Mouse (Mus musculus) v-Abl transformed pro-B cells (cell line): ENCODE results near the gene Adam10.

Experiments used
- in situ Hi-C, 2 experiments: fragments of 400-800 bp; cut with MboI; formaldehyde crosslinking; loops; one replicate each; pipeline ENCODE4 v1.15.1; 2025; ENCODE audit not compliant: unreplicated experiment in 2 of 2

The Adam10 gene

DNA sequence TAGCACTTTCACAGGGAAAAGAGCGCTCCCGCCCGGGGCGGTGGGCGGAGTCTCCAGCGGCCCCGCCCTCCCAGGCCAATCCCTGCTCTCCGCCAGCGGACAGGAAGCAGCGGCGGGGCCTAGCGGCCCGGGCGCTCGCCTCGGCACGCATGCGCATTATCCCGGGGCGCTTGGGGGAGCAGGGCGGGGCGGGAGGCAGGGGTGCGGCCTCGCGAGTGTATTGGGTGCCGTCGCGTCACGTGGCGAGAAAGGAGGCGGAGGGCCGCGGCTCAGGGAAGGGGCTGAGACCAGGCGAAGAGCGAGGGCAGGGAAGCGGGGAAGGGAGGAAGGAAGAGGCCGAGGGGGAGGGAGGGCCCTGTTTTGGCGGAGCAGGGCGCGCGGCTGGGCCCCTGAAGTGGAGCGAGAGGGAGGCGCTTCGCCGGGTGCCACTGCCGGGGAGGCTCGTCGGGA is at the start of gene Adam10:
Gene Adam10, plus strand, starts transcription at position 316 of the 450 bp plus-strand sequence.
- in situ Hi-C loops = loop anchor here (5.0 to 10.0 kb wide), 4 partner anchors 79 to 256 kb away; no protein-coding TSS in a partner anchor

DNA sequence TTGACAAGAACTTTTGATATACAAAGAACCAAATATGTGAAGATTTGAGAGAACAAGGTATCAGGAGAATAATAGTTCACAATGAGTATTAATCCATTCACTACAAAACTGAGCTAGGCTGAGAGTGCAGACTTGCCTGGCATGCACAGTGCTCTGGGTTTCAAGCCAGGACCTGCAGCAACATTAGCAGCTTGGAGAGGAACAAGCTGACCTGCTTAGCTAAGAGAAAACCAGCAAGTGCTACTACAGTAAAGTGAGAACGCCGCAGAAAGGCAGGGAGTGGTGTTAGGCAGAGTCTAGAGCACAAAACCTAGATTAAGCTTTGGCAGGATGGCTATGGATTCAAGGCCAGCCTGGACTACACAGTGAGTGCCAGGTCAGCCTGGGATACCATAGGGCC is 49.1 kb upstream of the Adam10 start:
- in situ Hi-C loops = no loop called here

DNA sequence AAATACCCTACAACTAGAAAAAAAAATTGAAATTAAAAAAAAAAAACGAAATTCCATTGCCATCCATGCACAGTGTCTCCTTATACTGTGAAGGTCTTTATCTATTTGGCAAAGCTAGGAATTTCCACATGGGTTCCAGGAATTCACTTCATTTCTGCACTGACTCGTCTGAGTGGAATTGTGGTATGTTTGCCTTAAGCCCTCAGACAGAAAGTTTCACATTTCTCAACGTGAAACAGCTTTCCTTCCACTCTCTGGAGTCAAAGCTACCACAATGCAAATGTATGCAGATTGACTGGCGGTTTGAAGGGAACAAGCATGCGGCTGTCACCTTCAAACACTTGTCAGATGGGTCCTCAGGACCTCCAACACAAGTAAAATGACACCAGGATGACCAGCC is 47.1 kb upstream of the Adam10 start:
- in situ Hi-C loops = no loop called here

DNA sequence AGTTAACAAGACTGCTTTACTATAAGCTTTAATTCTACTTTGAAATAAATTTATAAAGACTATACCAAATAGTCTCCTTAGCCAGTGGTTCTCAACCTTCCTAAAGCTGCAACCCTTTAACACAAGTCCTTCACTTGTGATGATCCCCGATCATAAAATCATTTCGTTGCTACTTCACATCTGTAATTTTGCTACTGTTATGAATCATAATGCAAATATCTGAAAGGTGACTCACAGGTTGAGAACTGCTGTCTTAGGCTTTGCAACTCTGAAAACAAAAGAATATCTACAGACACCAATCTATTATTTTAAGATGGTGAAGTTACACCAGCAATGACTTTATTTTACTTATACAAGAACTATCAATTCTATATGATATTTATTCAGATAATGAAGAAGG is 42.0 kb upstream of the Adam10 start:
- in situ Hi-C loops = no loop called here

DNA sequence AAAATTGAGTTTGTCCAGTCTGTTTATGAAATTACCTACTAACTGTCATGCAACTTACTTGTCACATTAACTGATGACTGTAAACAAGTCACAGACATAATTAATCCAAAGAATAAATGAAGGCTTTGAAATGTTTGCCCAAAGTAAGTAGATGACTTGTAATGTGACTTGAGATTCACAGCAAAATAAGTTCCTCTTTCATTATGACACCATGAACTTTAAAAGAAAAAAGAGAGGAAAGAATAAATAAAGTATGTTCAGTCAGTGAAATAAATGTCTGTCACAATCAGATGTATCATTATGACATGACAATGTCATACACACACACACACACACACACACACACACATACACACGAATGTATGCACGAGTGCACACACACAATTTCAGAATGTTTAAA is 28.5 kb upstream of the Adam10 start:
- in situ Hi-C loops = no loop called here

DNA sequence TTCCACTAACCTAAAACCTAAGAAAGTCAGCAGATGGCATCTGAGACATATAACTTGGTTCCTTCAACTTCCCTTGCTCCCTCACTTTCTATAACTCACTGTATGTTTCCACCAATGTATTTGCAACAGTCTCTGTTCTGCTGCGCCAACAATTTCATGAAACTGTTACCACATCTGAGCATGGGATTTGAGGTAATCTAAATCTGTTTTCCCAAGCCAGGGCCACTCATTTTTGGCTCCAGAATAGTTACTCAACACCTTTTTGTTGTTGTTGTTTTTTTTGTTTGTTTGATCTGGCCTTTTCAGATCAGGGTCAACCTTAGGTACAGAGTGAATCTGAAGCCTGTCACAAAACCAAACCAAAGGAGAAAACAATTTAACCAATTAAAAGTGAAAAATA is 27.8 kb upstream of the Adam10 start:
- in situ Hi-C loops = no loop called here

DNA sequence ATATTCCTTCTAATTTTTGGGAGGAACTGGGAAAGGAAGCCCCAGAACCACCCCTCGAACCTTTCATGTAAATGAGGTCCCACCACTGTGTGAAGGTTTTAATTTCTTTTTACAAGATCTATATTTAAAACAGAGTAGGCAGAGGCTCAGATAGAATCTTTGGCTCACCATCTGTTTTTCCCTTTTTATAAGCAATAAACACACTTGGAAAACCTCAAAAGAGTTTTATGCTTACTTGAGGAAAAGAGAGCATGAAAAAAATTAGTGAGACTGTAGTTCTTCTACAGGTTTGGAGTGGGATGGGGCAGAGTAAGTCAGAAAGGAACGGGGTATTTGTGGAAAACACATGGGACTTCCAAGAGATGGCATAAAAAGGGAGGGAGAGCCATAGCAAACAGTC is 26.6 kb upstream of the Adam10 start:
- in situ Hi-C loops = no loop called here

DNA sequence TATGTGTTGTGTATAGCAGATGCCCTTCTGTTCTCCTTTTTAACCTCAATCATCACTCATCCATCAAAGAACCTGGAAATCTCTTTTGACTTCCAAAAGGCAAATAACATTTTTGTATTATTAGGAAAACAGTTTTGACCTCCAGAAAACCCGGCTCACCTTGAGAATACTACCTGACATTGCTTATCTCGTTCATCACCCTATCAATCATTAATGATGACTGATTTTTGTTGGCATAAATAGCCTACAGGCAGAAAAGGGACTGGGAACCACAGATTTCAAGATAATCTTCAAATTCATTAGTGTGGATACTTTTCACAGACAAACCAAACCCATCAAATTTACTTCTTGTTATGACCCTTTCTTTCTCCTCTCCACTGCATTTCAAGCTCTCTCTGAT is 24.9 kb upstream of the Adam10 start:
- in situ Hi-C loops = no loop called here

DNA sequence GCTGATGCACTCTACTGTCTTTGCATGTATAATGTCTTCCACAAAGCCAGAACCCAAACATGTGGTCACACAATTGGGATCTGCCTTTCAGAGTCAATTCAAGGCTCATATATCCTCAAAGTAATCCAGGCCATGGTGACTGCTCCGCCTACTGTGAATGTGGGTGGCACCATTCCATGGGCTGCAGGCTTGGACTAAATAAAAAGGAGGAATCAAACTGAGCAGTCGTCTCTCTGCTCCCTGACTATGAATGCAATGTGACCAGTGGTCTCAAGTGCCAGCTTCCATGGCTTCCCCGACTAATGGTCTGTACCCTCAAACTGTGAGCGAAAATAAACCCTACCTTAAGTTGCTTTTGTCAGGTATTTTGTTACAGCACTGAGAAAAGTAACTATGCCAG is 24.3 kb upstream of the Adam10 start:
- in situ Hi-C loops = no loop called here

DNA sequence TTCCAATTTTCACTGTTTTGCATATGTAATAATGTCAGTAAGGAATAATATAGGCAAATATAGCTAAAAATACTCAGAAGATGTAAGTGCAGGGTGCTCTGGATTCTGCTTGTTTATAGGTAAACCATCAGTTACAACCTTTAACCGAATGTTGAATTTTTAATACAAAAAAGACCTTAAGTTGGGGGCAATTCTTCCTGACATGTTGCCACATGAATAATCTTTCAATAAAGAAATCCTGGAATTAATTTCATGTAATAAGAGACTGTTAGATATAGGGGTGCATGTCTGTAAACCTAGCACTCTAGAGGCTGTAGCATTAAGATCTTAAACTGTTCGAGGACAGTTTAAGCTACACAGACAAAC is 23.1 kb upstream of the Adam10 start:
- in situ Hi-C loops = no loop called here

DNA sequence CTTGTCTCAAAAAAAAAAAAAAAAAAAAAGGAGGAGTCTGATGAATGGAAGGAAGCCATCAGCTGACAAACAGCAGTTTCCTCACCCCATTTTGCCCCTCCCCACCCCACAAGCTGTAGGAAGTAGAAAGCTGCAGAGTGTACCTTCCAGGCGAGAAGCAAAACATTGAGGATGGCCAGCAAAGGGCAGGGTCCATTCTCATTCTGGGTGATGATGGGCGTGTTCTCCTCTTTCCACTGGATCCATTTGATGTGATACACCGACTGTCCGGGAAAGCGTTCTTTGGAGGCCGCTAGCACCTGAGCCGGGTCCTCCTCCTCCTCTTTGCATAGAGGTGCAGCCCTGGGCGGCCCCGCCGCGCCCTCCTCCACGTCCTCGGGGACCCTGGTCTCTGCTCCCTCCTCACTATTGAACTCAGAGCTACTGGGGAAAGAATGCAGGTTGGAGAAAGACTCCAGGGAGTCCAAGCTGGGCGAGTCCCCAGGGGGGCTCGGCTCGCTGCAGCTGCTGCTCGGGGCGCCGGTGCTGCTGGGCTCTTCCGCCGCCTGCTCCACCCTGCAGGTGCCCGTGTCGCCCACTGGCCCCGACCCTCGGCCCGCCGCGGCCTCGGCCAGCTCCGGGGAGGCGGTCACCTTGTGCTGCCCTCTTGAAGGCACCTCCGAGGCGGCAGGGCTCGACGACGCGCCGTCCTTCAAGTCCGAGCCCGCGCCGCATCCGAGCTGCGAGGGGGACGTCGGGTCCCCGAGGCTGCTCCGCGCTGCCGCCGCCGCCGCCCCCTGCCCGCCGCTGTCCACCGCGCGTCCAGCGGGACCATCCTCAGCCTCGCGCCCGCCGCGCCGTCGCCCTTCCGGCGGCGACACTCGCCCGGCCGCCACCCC is 22.4 kb upstream of the Adam10 start, which contains the start of gene Gm10642:
Gene Gm10642, plus strand, starts transcription at position 122 of the 878 bp plus-strand sequence.
- in situ Hi-C loops = no loop called here

DNA sequence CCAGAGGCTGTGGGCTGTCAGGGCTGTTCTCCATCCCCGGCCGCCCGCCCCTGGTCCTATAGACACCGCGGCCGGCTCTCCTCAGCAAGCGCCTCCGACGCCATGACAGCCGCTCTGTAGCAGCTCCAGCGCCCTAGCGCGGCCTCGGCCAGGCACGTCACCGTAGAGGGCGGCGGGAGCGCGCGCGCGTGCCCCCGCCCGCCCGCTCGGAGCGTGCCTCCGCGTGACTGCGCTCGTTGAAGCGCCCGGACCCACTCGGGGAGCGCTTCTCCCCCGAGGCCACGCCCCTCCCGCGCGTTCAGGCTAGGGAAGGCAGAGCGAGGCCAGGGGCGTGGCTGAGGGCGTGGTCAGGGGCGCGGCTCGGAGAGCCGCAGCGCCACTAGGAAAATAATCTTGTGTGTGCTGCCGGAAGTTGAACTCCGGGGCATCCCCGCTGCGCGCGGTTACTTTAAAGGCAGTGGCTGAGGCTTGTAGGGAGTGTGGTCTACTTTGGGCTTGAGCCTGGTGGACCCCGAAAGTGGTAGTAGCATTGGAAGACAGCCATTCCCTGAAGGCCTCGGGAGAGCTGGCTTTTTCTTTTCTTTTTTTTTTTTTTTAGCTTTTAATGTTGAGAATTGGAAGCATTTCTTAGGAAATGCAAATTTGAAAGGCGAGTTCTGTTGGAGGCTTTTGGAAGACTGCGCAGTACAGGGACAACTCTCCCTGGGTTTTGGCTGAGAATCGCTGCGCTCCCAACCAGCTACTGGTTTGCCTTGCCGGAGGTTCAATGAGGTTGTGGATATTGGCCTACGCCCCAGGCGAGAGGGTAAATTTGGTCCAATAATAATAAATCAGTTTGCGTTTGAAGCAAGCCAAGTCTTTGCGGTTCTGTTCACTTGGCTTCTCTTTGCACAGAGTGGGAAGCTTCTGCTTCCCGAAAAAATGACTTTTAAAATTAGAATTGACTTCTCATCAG is 21.5 kb upstream of the Adam10 start, which contains the start of gene Mindy2:
Gene Mindy2, minus strand, starts transcription at position 162 of the 955 bp plus-strand sequence.
- in situ Hi-C loops = no loop called here

DNA sequence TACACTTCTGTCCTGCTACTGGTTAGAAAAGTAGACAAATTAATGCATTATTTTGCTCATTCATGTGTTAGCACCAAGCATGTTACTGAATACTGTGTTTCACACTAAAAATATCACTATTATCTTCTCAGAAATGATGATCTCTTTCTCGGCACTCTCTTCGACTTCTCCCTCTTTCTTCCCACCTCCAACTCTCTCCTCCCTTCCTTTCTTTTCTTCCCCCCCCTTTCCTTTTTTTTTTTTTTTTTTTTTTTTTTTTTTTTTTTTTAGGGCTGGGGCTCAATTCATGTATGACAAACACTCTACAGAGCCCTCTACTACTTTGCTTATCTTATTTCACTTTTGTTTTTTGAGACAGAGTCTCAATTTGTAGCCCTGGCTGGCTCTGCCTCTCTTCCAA is 20.5 kb upstream of the Adam10 start:
- in situ Hi-C loops = no loop called here

DNA sequence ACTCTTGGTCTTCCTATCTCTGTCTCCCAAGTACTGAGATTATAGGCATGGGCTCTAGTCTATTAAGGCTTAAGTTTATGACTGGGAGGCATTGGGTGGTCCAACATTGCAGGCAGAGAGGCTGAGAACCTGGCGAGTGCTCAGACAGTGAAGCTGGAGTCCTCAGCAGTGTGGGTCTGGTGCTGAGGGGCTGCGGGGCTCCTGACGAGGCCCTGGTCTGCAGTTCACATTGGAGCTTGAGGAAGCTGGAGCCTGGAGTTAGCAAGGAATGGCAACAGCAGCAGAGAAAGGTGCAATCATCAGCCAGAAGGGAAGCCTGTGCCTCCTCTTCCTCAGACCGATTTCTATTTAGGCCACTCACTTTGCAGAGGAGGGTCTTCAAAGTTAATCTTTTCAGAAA is 13.9 kb upstream of the Adam10 start:
- in situ Hi-C loops = loop anchor here (5.0 to 10.0 kb wide), 2 partner anchors 407 to 520 kb away; no protein-coding TSS in a partner anchor

DNA sequence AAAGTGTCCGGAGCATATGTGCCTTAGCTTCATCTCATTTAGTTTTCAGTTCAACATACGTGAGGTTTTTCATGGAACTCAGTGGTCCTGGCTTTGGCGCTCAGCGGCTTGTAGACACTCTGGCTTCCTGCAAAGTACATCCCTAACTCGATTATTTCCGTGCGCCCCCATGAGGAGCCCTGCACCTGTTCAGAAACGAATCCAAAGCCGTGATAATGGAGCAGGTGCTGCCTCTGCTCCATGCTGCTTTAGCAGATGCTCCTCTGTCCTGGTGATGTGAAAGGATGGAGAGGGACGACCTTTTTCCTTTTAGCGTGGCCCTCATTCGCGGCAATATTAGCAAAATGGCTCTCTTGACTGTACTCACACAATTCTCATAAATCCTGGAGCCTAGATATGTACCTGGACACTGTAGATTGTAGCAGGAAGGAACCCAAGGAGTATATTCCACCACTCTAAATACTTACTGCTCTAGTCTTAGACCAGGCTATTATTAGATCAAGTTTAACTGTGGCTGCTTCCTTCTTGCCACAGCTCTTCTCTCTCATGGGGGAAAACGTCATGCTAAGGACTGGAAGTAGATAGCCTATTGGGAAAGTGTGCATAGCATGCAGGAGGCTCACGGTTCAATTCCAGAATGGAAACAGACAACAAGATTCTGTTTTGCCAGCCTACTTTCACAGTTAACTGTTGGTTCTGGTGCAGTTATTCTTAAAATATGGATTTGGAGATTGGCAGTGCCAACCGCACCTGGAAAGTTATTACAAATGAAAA is 13.2 kb upstream of the Adam10 start:
- in situ Hi-C loops = loop anchor here (5.0 to 10.0 kb wide), 2 partner anchors 407 to 519 kb away; no protein-coding TSS in a partner anchor

DNA sequence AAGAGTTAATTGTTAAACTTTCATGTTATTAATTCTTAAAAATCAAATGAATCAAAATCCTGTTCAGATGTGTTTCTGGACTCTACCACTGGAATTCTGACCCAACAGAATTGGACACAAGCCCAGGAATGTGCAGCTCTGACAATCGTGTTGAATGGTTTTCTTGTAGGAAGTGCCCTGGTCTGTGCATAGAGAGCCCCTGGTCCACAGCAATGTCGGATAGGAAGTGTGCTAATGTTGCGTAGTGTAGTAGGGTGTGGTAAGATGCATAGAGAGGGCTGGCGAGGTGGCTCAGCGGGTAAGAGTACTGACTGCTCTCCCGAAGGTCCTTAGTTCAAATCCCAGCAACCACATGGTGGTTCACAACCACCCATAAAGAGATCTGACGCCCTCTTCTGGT is 12.0 kb upstream of the Adam10 start:
- in situ Hi-C loops = loop anchor here (5.0 to 10.0 kb wide), 2 partner anchors 405 to 518 kb away; no protein-coding TSS in a partner anchor

DNA sequence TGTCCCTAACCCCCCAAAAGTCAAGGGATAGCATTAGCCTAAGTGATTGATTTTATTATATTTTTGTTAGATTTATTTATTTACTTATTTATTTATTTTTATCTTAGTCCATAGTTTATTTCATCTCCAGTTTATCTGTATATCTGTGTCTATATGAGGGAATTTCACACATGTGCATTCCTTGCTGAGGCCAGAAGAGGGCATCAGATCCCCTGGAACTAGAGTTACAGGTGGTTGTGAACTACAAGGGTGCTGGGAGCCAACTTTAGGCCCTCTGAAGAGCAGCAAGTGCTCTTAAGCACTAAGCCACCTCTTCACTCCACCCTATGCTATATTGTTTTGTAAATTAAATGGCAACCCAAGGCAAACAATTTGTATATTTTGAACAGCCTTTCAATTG is 10.7 kb upstream of the Adam10 start:
- in situ Hi-C loops = loop anchor here (5.0 to 10.0 kb wide), 2 partner anchors 404 to 517 kb away; no protein-coding TSS in a partner anchor

DNA sequence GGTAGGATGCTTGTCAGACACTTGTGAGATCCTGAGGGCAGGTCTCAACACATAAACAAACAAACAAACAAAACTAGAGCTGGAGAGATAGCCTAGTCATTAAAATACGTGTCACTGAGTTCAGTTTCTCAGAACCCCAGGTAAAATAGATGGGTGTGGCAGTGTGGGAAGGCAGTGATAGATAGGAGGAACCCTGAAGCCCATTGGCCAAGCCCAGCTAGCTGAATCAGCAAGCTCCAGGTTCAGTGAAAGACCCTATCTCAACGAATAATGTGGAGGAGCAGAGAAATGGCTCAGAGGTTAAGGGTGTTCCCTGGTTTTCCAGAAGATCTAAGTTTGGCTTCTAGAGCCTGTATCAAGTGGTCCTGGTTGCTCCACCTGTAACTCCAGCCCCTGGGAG is 9.6 kb upstream of the Adam10 start:
- in situ Hi-C loops = loop anchor here (5.0 to 10.0 kb wide), 2 partner anchors 403 to 516 kb away; no protein-coding TSS in a partner anchor

DNA sequence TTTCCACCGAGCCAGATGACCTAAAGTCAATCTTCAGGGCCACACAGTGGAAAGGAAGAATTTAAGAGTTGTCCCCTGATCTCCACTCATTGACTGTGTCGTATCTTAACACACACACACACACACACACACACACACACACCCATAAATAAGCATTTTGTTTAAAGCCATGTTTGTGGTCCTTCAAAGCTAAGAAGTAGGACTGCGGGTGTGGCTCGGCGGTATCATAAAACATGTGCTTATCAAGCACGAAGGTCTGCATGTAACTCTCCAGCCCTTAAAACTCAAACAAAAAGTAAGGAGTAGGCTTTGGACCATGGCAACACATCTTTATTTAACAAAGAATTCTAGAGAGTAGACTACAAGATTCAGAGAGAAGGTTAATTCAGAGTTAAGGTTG is 8.4 kb upstream of the Adam10 start:
- in situ Hi-C loops = loop anchor here (5.0 to 10.0 kb wide), 6 partner anchors 162 to 402 kb away; no protein-coding TSS in a partner anchor

DNA sequence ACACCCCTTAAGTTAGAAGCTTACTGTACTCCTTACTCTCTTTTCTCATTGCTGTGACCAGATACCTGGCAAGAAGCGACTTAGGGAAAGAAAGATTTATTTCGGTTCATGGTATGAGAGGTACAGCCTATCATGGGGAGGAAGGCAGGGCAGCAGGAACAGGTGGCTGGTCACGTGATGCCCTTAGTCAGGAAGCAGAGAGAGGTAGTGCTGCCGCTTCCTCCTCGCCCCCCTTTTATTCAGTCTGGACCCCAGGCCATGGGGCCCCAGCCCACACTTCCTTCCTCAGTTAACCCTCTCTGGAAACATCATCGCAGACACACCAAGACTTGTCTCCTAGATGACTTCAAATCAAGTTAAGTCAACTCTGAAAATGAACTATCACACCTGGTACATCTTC is 7.5 kb upstream of the Adam10 start:
- in situ Hi-C loops = loop anchor here (5.0 to 10.0 kb wide), 6 partner anchors 161 to 401 kb away; no protein-coding TSS in a partner anchor
